Comparison of ENCODE assay signal across 8 mouse cellular contexts in the genomic region with DNA sequence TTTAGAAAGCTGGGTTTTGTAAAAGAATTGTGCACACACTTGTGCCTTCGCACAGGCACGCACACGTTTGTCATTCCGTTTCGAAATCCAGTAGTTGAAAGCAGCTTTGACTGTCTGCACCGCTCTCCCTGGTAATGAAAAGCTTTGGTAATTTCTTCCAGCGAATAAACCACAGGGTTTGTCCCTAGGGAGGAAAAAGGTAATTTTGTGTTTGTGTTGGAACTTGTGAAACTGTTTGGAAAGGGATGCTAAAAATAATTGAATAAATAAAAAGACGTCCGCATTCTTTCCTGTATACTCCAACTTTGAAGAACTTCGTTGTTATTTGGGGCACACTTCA. TPM values are rescaled to one million over a fixed set of nuclear protein-coding genes. Genes with fewer than 3 reads are reported as not detected.
A peak's percentile ranks its signal among the peaks of the same experiment; 100 is the strongest.
DNase-seq lines count a peak whose midpoint lies in the region; ATAC-seq and TF ChIP-seq lines count a peak whose summit lies in the region.

No protein-coding gene starts in this region.

- no peak for TF ChIP-seq CTCF in kidney, adult 2 months (conservative IDR thresholded peaks at IDR 0.05; ENCODE audit: insufficient read depth, insufficient read length, low read depth, low read length)
- TF ChIP-seq CTCF in cortical plate, adult 2 months (IDR thresholded peaks at IDR 0.05; ENCODE audit: extremely low read depth, insufficient read depth, low read length): no peak

- TF ChIP-seq POLR2A in kidney, adult 2 months (IDR thresholded peaks at IDR 0.05; ENCODE audit: low read depth, low read length): no peak
- no peak for TF ChIP-seq POLR2A in cortical plate, adult 2 months (IDR thresholded peaks at IDR 0.05; ENCODE audit: extremely low read depth, insufficient read depth, low read length)

- H3K27me3 ChIP-seq in kidney, adult 2 months (replicated peaks; ENCODE audit: control insufficient read depth, insufficient read depth, low read length): no peaks in the 10 kb centered on the region
- H3K27me3 ChIP-seq in hindbrain, embryonic 14.5 days (ENCODE audit: control insufficient read depth, insufficient read depth, low read length): no peaks in the 10 kb centered on the region
- no peaks in the 10 kb centered on the region for H3K27me3 ChIP-seq in midbrain, embryonic 14.5 days (ENCODE audit: control insufficient read depth, insufficient read depth, low read length)

- ATAC-seq in hindbrain, embryonic 14.5 days (ENCODE audit: low FRiP score): 0 out of 2 replicates have a peak, but pooled peaks have one; percentile 2
- ATAC-seq in midbrain, embryonic 14.5 days (ENCODE audit: low FRiP score, low TSS enrichment): peak; percentile 23; the same call in 1 of the 2 replicates

- no peaks in the 10 kb centered on the region for H3K36me3 ChIP-seq in kidney, adult 2 months (ENCODE audit: control insufficient read depth, insufficient read depth, low read length)
- no peaks in the 10 kb centered on the region for H3K36me3 ChIP-seq in hindbrain, embryonic 14.5 days (replicated peaks; ENCODE audit: control insufficient read depth, insufficient read depth)
- H3K36me3 ChIP-seq in midbrain, embryonic 14.5 days (ENCODE audit: control insufficient read depth, insufficient read depth, low read length): no peaks in the 10 kb centered on the region

- no peaks in the 10 kb centered on the region for H3K9me3 ChIP-seq in hindbrain, embryonic 14.5 days (ENCODE audit: control insufficient read depth, low read length)
- no peaks in the 10 kb centered on the region for H3K9me3 ChIP-seq in midbrain, embryonic 14.5 days (ENCODE audit: control insufficient read depth, low read length)

- H3K27ac ChIP-seq in kidney, adult 2 months (ENCODE audit: insufficient read depth, low read depth, low read length): peak overlapping the region; percentile 32; the same call in 1 of the 2 replicates
- H3K27ac ChIP-seq in cortical plate, adult 2 months (ENCODE audit: insufficient read depth, low read length): no peak overlapping the region
- H3K27ac ChIP-seq in hindbrain, embryonic 14.5 days: 0 out of 2 replicates have a peak overlapping the region, but pooled peaks have one; percentile 10
- no peak overlapping the region for H3K27ac ChIP-seq in midbrain, embryonic 14.5 days (replicated peaks; ENCODE audit: low read depth, low read length)

- no peak for DNase-seq in kidney, adult 2 months
- no peak for DNase-seq in kidney, postnatal 10 days
- peak; percentile 26 for DNase-seq in hindbrain, embryonic 14.5 days (ENCODE audit: low spot score)
- DNase-seq in midbrain, embryonic 14.5 days: peak; percentile 43
- DNase-seq in cerebellum, adult 11-12 months: no peak
- DNase-seq in ovary, postnatal 36 days (ENCODE audit: low spot score): no peak
- no peak for DNase-seq in left cerebral cortex, adult 11 months (ENCODE audit: low spot score)

- H3K4me1 ChIP-seq in kidney, adult 2 months (ENCODE audit: control insufficient read depth, insufficient read depth, low read length): peaks cover 9% of the 10 kb centered on the region; the same call in 1 of the 2 replicates
- H3K4me1 ChIP-seq in cortical plate, adult 2 months (ENCODE audit: control insufficient read depth, insufficient read depth, low read length): no peaks in the 10 kb centered on the region
- H3K4me1 ChIP-seq in hindbrain, embryonic 14.5 days (replicated peaks; ENCODE audit: control insufficient read depth, insufficient read depth, low read length): peaks cover 9% of the 10 kb centered on the region
- H3K4me1 ChIP-seq in midbrain, embryonic 14.5 days (ENCODE audit: control insufficient read depth, insufficient read depth, low read length): 0 out of 2 replicates have a peak, but pooled peaks cover 3% of the 10 kb centered on the region

- WGBS in kidney, adult 2 months: 5% methylated on average over 10 of the region's 10 CpGs
- WGBS in hindbrain, embryonic 14.5 days: 12% methylated on average over 10 of the region's 10 CpGs
- 13% methylated on average over 10 of the region's 10 CpGs for WGBS in midbrain, embryonic 14.5 days

- H3K9ac ChIP-seq in hindbrain, embryonic 14.5 days: peak overlapping the region; percentile 60
- H3K9ac ChIP-seq in midbrain, embryonic 14.5 days (replicated peaks; ENCODE audit: low read length): peak overlapping the region; percentile 62; the same call in 1 of the 2 replicates

- peak overlapping the region; percentile 58 for H3K4me3 ChIP-seq in kidney, adult 2 months (ENCODE audit: insufficient read depth, low read depth, low read length)
- H3K4me3 ChIP-seq in cortical plate, adult 2 months (ENCODE audit: insufficient read depth, low read length): peak overlapping the region; percentile 65
- H3K4me3 ChIP-seq in hindbrain, embryonic 14.5 days (replicated peaks; ENCODE audit: low read length): peak overlapping the region; percentile 56
- H3K4me3 ChIP-seq in midbrain, embryonic 14.5 days (replicated peaks; ENCODE audit: low read depth, low read length): peak overlapping the region; percentile 64

- H3K4me2 ChIP-seq in hindbrain, embryonic 14.5 days (replicated peaks): peak overlapping the region; percentile 85
- peak overlapping the region; percentile 87 for H3K4me2 ChIP-seq in midbrain, embryonic 14.5 days (ENCODE audit: low read length)

RNA-seq across cellular contexts. Expression of gene Commd8, which starts 35.7 kb away (rescaled TPM):
- 6.7 and 13.5 TPM in 2 replicates for polyA plus RNA-seq in kidney, adult 2 months (2012; rRNA removed)
- 77.9 and 85.2 TPM in 2 replicates for polyA plus RNA-seq in cortical plate, adult 2 months (2012; rRNA removed)
- polyA plus RNA-seq in hindbrain, embryonic 14.5 days (2014; fragmentation: Nextera tagmentation; extraction: Ambion mirVana): 146 and 158 TPM in 2 replicates
- polyA plus RNA-seq in midbrain, embryonic 14.5 days (2014; fragmentation: Nextera tagmentation; extraction: Ambion mirVana): 155 and 160 TPM in 2 replicates

Comparison
In these comparisons a context has a peak if more than half of its experiments do, and no peak if none do; other contexts are left out.
1. DNase-seq: peak in hindbrain, embryonic 14.5 days (single experiment) and midbrain, embryonic 14.5 days (single experiment); none in kidney, adult 2 months (single experiment), kidney, postnatal 10 days (single experiment), cerebellum, adult 11-12 months (single experiment), ovary, postnatal 36 days (single experiment) and left cerebral cortex, adult 11 months (single experiment).
2. H3K27ac ChIP-seq: peak in kidney, adult 2 months (single experiment) and hindbrain, embryonic 14.5 days (single experiment); none in cortical plate, adult 2 months (single experiment) and midbrain, embryonic 14.5 days (single experiment).
3. Peak in every context shown above with its lines, with median percentiles within 50 percentile points of each other: H3K4me3 ChIP-seq.